Mouse (Mus musculus) limb, embryonic 12.5 days (tissue): ENCODE measurements around the gene Timm22. TPM values are rescaled to one million over a fixed set of nuclear protein-coding genes. Genes with fewer than 3 reads are reported as not detected.

Experiments
- ATAC-seq: fragments of 200-750 bp; cut with Nextera tagmentation; 2 replicates; pipeline ENCODE4 v1.8.0; 2017; ENCODE audit warnings: low read depth, moderate TSS enrichment; ENCODE audit not compliant: insufficient number of reproducible peaks, insufficient read depth, low FRiP score, low TSS enrichment
- H3K27ac ChIP-seq: fragments of 300-500 bp; sonication (generic); 2 replicates; pipeline ENCODE4 v1.5.1; 2016; ENCODE audit warnings: mild to moderate bottlenecking, moderate library complexity
- H3K27me3 ChIP-seq: fragments of 300-500 bp; sonication (generic); 2 replicates; pipeline ENCODE4 v1.6.1; 2016; ENCODE audit warnings: mild to moderate bottlenecking, moderate library complexity
- H3K36me3 ChIP-seq: fragments of 300-500 bp; sonication (generic); 2 replicates; pipeline ENCODE4 v1.6.1; 2016; ENCODE audit warnings: mild to moderate bottlenecking, moderate library complexity
- H3K4me1 ChIP-seq: fragments of 300-500 bp; sonication (generic); replicated peaks from 2 replicates; pipeline ENCODE4 v1.6.1; 2016
- H3K4me2 ChIP-seq: fragments of 300-500 bp; sonication (generic); 2 replicates; pipeline ENCODE4 v1.6.1; 2016; ENCODE audit warnings: mild to moderate bottlenecking, moderate library complexity
- H3K4me3 ChIP-seq: fragments of 300-500 bp; sonication (generic); replicated peaks from 2 replicates; pipeline ENCODE4 v1.5.1; 2016; ENCODE audit warnings: mild to moderate bottlenecking
- H3K9ac ChIP-seq: fragments of 300-500 bp; sonication (generic); replicated peaks from 2 replicates; pipeline ENCODE4 v1.6.1; 2016; ENCODE audit warnings: mild to moderate bottlenecking, moderate library complexity
- H3K9me3 ChIP-seq: fragments of 300-500 bp; sonication (generic); 2 replicates; pipeline ENCODE4 v1.6.1; 2016; ENCODE audit warnings: mild to moderate bottlenecking, moderate library complexity
- WGBS: fragments of 180-500 bp; shearing (Covaris S2); methylation state at CpG from one replicate; pipeline ENCODE4 v1.1.7; 2016; 5-methylcytosine and 5-hydroxymethylcytosine counted together
- polyA plus RNA-seq: library from polyadenylated mRNA; unstranded; fragments of >200 nt; fragmentation: Nextera tagmentation; extraction: Ambion mirVana; gene quantifications from 2 replicates; pipeline ENCODE4 v1.2.1, GENCODE M21; 2016

Timm22 gene
- polyA plus RNA-seq, 1 experiment from 2014 or later, result 149 TPM

- ATAC-seq, result no peak
- H3K36me3 ChIP-seq, result no peaks in the 10 kb centered on the region
- H3K27ac ChIP-seq, result peak overlapping the region; percentile 70
- no peaks in the 10 kb centered on the region for H3K9me3 ChIP-seq
- peaks cover 77% of the 10 kb centered on the region for H3K4me1 ChIP-seq
- H3K4me3 ChIP-seq, result no peak overlapping the region
- H3K9ac ChIP-seq, result no peak overlapping the region
- whole genome bisulfite sequencing, result 29% methylated on average over 6 of the region's 6 CpGs
- H3K27me3 ChIP-seq, result no peaks in the 10 kb centered on the region
- no peak overlapping the region for H3K4me2 ChIP-seq
Observed at GRCm38 (mm10) chr11:76372534-76372933, 34.2 kb upstream of the Timm22 start.

- H3K9me3 ChIP-seq, result no peaks in the 10 kb centered on the region
- H3K4me2 ChIP-seq, result peak overlapping the region; percentile 18; the same call in 1 of the 2 replicates
- no peak overlapping the region for H3K9ac ChIP-seq
- peaks cover 71% of the 10 kb centered on the region for H3K4me1 ChIP-seq
- no peaks in the 10 kb centered on the region for H3K27me3 ChIP-seq
- no peaks in the 10 kb centered on the region for H3K36me3 ChIP-seq
- no peak overlapping the region for H3K4me3 ChIP-seq
- H3K27ac ChIP-seq, result peak overlapping the region; percentile 86
- 31% methylated on average over 17 of the region's 17 CpGs for WGBS
- ATAC-seq, result peak; percentile 81
Observed at GRCm38 (mm10) chr11:76374491-76375185, 32.1 kb upstream of the Timm22 start.

- ATAC-seq, result no peak
- Histone ChIP-seq H3K4me1 (peaks cover 64% of the 10 kb centered on the region), H3K27ac (no peak overlapping the region)
Observed at GRCm38 (mm10) chr11:76376425-76376824, 30.3 kb upstream of the Timm22 start.

GRCm38 (mm10) chr11:76379921-76380544 is 26.7 kb upstream of the Timm22 start:
- no peak overlapping the region for H3K9ac ChIP-seq
- H3K27ac ChIP-seq, result 0 out of 2 replicates have a peak overlapping the region, but pooled peaks have one; percentile 17
- no peak overlapping the region for H3K4me3 ChIP-seq
- no peaks in the 10 kb centered on the region for H3K9me3 ChIP-seq
- H3K27me3 ChIP-seq, result no peaks in the 10 kb centered on the region
- WGBS, result 23% methylated on average over 11 of the region's 11 CpGs
- H3K4me2 ChIP-seq, result no peak overlapping the region
- no peak for ATAC-seq
- peaks cover 5% of the 10 kb centered on the region; the same call in 1 of the 2 replicates for H3K36me3 ChIP-seq
- H3K4me1 ChIP-seq, result peaks cover 56% of the 10 kb centered on the region

More at GRCm38 (mm10) chr11:76376425-76376824, 30.3 kb upstream of the Timm22 start:
- Histone ChIP-seq H3K4me3 (no peak overlapping the region), H3K9ac (no peak overlapping the region), H3K27me3 (no peaks in the 10 kb centered on the region), H3K9me3 (no peaks in the 10 kb centered on the region), H3K36me3 (peaks cover 5% of the 10 kb centered on the region; the same call in 1 of the 2 replicates), H3K4me2 (no peak overlapping the region)
- WGBS, result 72% methylated on average over 3 of the region's 3 CpGs

- Histone ChIP-seq H3K27me3 (no peaks in the 10 kb centered on the region), H3K27ac (0 out of 2 replicates have a peak overlapping the region, but pooled peaks have one; percentile 19), H3K36me3 (peaks cover 5% of the 10 kb centered on the region; the same call in 1 of the 2 replicates), H3K9ac (no peak overlapping the region), H3K4me1 (peaks cover 56% of the 10 kb centered on the region), H3K4me2 (no peak overlapping the region), H3K9me3 (no peaks in the 10 kb centered on the region), H3K4me3 (no peak overlapping the region)
- 68% methylated on average over 15 of the region's 15 CpGs for WGBS
- ATAC-seq, result no peak
Observed at GRCm38 (mm10) chr11:76381201-76381885, 25.4 kb upstream of the Timm22 start.

- Histone ChIP-seq H3K4me1 (peaks cover 48% of the 10 kb centered on the region), H3K4me2 (no peak overlapping the region)
- WGBS, result 66% methylated on average over 13 of the region's 13 CpGs
Observed at GRCm38 (mm10) chr11:76382711-76383324, 23.9 kb upstream of the Timm22 start.

GRCm38 (mm10) chr11:76384307-76384706 is 22.4 kb upstream of the Timm22 start:
- H3K4me3 ChIP-seq, result no peak overlapping the region
- no peak overlapping the region for H3K4me2 ChIP-seq
- no peak for ATAC-seq
- peaks cover 5% of the 10 kb centered on the region; the same call in 1 of the 2 replicates for H3K36me3 ChIP-seq
- no peaks in the 10 kb centered on the region for H3K27me3 ChIP-seq
- H3K27ac ChIP-seq, result peak overlapping the region; percentile 77
- H3K4me1 ChIP-seq, result peaks cover 56% of the 10 kb centered on the region
- WGBS, result 71% methylated on average over 5 of the region's 5 CpGs
- no peaks in the 10 kb centered on the region for H3K9me3 ChIP-seq
- no peak overlapping the region for H3K9ac ChIP-seq

More at GRCm38 (mm10) chr11:76382711-76383324, 23.9 kb upstream of the Timm22 start:
- Histone ChIP-seq H3K36me3 (peaks cover 5% of the 10 kb centered on the region; the same call in 1 of the 2 replicates), H3K9me3 (no peaks in the 10 kb centered on the region), H3K9ac (no peak overlapping the region), H3K4me3 (no peak overlapping the region), H3K27ac (peak overlapping the region; percentile 60), H3K27me3 (no peaks in the 10 kb centered on the region)
- ATAC-seq, result no peak

GRCm38 (mm10) chr11:76385017-76385416 is 21.7 kb upstream of the Timm22 start:
- Histone ChIP-seq H3K9ac (no peak overlapping the region), H3K27me3 (no peaks in the 10 kb centered on the region), H3K9me3 (no peaks in the 10 kb centered on the region), H3K4me1 (peaks cover 51% of the 10 kb centered on the region), H3K27ac (peak overlapping the region; percentile 77), H3K4me3 (no peak overlapping the region), H3K36me3 (peaks cover 5% of the 10 kb centered on the region; the same call in 1 of the 2 replicates), H3K4me2 (no peak overlapping the region)
- ATAC-seq, result no peak
- WGBS, result 38% methylated on average over 4 of the region's 4 CpGs

GRCm38 (mm10) chr11:76385746-76386145 is 21.0 kb upstream of the Timm22 start:
- H3K27me3 ChIP-seq, result no peaks in the 10 kb centered on the region
- H3K4me2 ChIP-seq, result no peak overlapping the region
- H3K4me3 ChIP-seq, result no peak overlapping the region
- peaks cover 4% of the 10 kb centered on the region; the same call in 1 of the 2 replicates for H3K9me3 ChIP-seq
- ATAC-seq, result no peak; the same call in 1 of the 2 replicates
- 65% methylated on average over 3 of the region's 3 CpGs for WGBS
- peaks cover 46% of the 10 kb centered on the region for H3K4me1 ChIP-seq
- peaks cover 11% of the 10 kb centered on the region; the same call in 1 of the 2 replicates for H3K36me3 ChIP-seq
- no peak overlapping the region for H3K9ac ChIP-seq
- peak overlapping the region; percentile 77 for H3K27ac ChIP-seq

- Histone ChIP-seq H3K4me1 (peaks cover 45% of the 10 kb centered on the region), H3K9me3 (peaks cover 11% of the 10 kb centered on the region; the same call in 1 of the 2 replicates), H3K27me3 (no peaks in the 10 kb centered on the region), H3K9ac (no peak overlapping the region), H3K4me3 (no peak overlapping the region), H3K36me3 (peaks cover 16% of the 10 kb centered on the region; the same call in 1 of the 2 replicates), H3K27ac (no peak overlapping the region), H3K4me2 (no peak overlapping the region)
- no peak for ATAC-seq
- 94% methylated on average over 1 of the region's 1 CpGs for WGBS
Observed at GRCm38 (mm10) chr11:76387097-76387496, 19.7 kb upstream of the Timm22 start.
